Comparison of ENCODE assay signal across 19 mouse cellular contexts in genomic region chr11:96321846-96322245, GRCm38 (mm10). TPM values are rescaled to one million over a fixed set of nuclear protein-coding genes. Genes with fewer than 3 reads are reported as not detected.
DNase-seq lines count a peak whose midpoint lies in the region; ATAC-seq and TF ChIP-seq lines count a peak whose summit lies in the region.
"Had no signal": no experiment of that assay in that cellular context is flagged by ENCODE, and none has a peak within 500 bp of the region (broad histone marks: within the 10 kb centered on the region; RNA-seq: fewer than 3 reads in every experiment).

No protein-coding gene starts in this region.

- no peak for DNase-seq in kidney, adult 18-20 months
- peak; percentile 39 for DNase-seq in limb, embryonic 10.5 days (ENCODE audit: low spot score)
- no peak for DNase-seq in c-Kit-positive CD71-positive TER-119-positive erythroid progenitor cells, embryonic 14.5 days (ENCODE audit: low spot score)
- DNase-seq: cerebellum, adult 9-11 months; gastrocnemius, postnatal 14 days; liver, embryonic 13.5 days; right cerebral cortex, postnatal 4 days; thymus, postnatal 36 days had no signal

- ATAC-seq in kidney, embryonic 15.5 days (replicated peaks; ENCODE audit: low FRiP score) = no peak
- ATAC-seq in hindbrain, embryonic 12.5 days (ENCODE audit: low FRiP score) = no peak
- ATAC-seq in forebrain, embryonic 12.5 days (ENCODE audit: low FRiP score) = no peak
- no peak for ATAC-seq in monocyte, adult 5-6 weeks (replicated peaks; ENCODE audit: insufficient number of reproducible peaks, low FRiP score, low TSS enrichment, poor library complexity, severe bottlenecking)
- ATAC-seq: CD4-positive, CD25-positive, alpha-beta regulatory T cell, adult 4 months; inflammation-experienced regulatory T-cells, adult 6 months had no signal

- WGBS in kidney, embryonic 15.5 days = 16% methylated on average over 5 of the region's 5 CpGs
- WGBS in hindbrain, embryonic 12.5 days = 7% methylated on average over 5 of the region's 5 CpGs
- 5% methylated on average over 5 of the region's 5 CpGs for WGBS in limb, embryonic 10.5 days
- under 1% methylated on average over 5 of the region's 5 CpGs for WGBS in forebrain, embryonic 12.5 days

- peak overlapping the region; percentile 100 for H3K27ac ChIP-seq in kidney, embryonic 15.5 days
- H3K27ac ChIP-seq in embryonic fibroblast, embryonic 13.5 days (ENCODE audit: insufficient read depth, low read length) = peak overlapping the region; percentile 70
- H3K27ac ChIP-seq in hindbrain, embryonic 12.5 days = peak overlapping the region; percentile 95
- peak overlapping the region; percentile 59 for H3K27ac ChIP-seq in limb, embryonic 10.5 days
- no peak overlapping the region for H3K27ac ChIP-seq in forebrain, embryonic 12.5 days
- H3K27ac ChIP-seq: liver, embryonic 13.5 days had no signal

- peak overlapping the region; percentile 90 for H3K4me2 ChIP-seq in kidney, embryonic 15.5 days
- peak overlapping the region; percentile 62 for H3K4me2 ChIP-seq in hindbrain, embryonic 12.5 days (replicated peaks)
- H3K4me2 ChIP-seq in forebrain, embryonic 12.5 days = no peak overlapping the region
- H3K4me2 ChIP-seq: liver, embryonic 13.5 days had no signal

- no peaks in the 10 kb centered on the region for H3K9me3 ChIP-seq in kidney, embryonic 15.5 days (replicated peaks)
- no peaks in the 10 kb centered on the region for H3K9me3 ChIP-seq in hindbrain, embryonic 12.5 days (replicated peaks)
- H3K9me3 ChIP-seq in limb, embryonic 10.5 days (replicated peaks) = no peaks in the 10 kb centered on the region
- H3K9me3 ChIP-seq in forebrain, embryonic 12.5 days = no peaks in the 10 kb centered on the region
- H3K9me3 ChIP-seq: liver, embryonic 13.5 days had no signal

- H3K4me3 ChIP-seq in kidney, embryonic 15.5 days (replicated peaks) = peak overlapping the region; percentile 80
- no peak overlapping the region for H3K4me3 ChIP-seq in embryonic fibroblast, embryonic 13.5 days (ENCODE audit: insufficient read depth, low read length)
- H3K4me3 ChIP-seq in hindbrain, embryonic 12.5 days = peak overlapping the region; percentile 42
- peak overlapping the region; percentile 13 for H3K4me3 ChIP-seq in limb, embryonic 10.5 days
- H3K4me3 ChIP-seq in forebrain, embryonic 12.5 days (replicated peaks) = no peak overlapping the region
- H3K4me3 ChIP-seq: liver, embryonic 13.5 days had no signal

- H3K27me3 ChIP-seq in kidney, embryonic 15.5 days = no peaks in the 10 kb centered on the region
- peaks cover 96% of the 10 kb centered on the region for H3K27me3 ChIP-seq in hindbrain, embryonic 12.5 days
- H3K27me3 ChIP-seq in limb, embryonic 10.5 days (ENCODE audit: low read depth, poor library complexity, severe bottlenecking) = peaks cover 96% of the 10 kb centered on the region
- H3K27me3 ChIP-seq in forebrain, embryonic 12.5 days = peaks cover 100% of the 10 kb centered on the region

- no peak for TF ChIP-seq CTCF in embryonic fibroblast, embryonic 13.5 days (IDR thresholded peaks at IDR 0.05; ENCODE audit: borderline replicate concordance, insufficient read depth, low read length)

- H3K36me3 ChIP-seq in kidney, embryonic 15.5 days = peaks cover 12% of the 10 kb centered on the region
- H3K36me3 ChIP-seq in hindbrain, embryonic 12.5 days = no peaks in the 10 kb centered on the region
- no peaks in the 10 kb centered on the region for H3K36me3 ChIP-seq in limb, embryonic 10.5 days
- H3K36me3 ChIP-seq in forebrain, embryonic 12.5 days (replicated peaks) = no peaks in the 10 kb centered on the region
- H3K36me3 ChIP-seq: liver, embryonic 13.5 days had no signal

- TF ChIP-seq POLR2A in embryonic fibroblast, embryonic 13.5 days (IDR thresholded peaks at IDR 0.05; ENCODE audit: low read depth, low read length) = no peak

- peaks cover 87% of the 10 kb centered on the region for H3K4me1 ChIP-seq in kidney, embryonic 15.5 days
- H3K4me1 ChIP-seq in embryonic fibroblast, embryonic 13.5 days (ENCODE audit: control insufficient read depth, insufficient read depth, low read length) = no peaks in the 10 kb centered on the region
- 0 out of 2 replicates have a peak, but pooled peaks cover 7% of the 10 kb centered on the region for H3K4me1 ChIP-seq in hindbrain, embryonic 12.5 days
- H3K4me1 ChIP-seq in limb, embryonic 10.5 days = peaks cover 98% of the 10 kb centered on the region
- peaks cover 5% of the 10 kb centered on the region for H3K4me1 ChIP-seq in forebrain, embryonic 12.5 days
- H3K4me1 ChIP-seq: liver, embryonic 13.5 days had no signal

- H3K9ac ChIP-seq in kidney, embryonic 15.5 days = peak overlapping the region; percentile 72
- H3K9ac ChIP-seq in hindbrain, embryonic 12.5 days = peak overlapping the region; percentile 85
- H3K9ac ChIP-seq in forebrain, embryonic 12.5 days = no peak overlapping the region
- H3K9ac ChIP-seq: liver, embryonic 13.5 days had no signal

RNA-seq across cellular contexts. Expression of gene Hoxb3, which starts 1.3 kb away (rescaled TPM):
- 4.4 and 4.5 TPM in 2 replicates for polyA plus RNA-seq in kidney, embryonic 15.5 days (2015; fragmentation: Nextera tagmentation; extraction: Ambion mirVana)
- polyA plus RNA-seq in embryonic fibroblast, embryonic 13.5 days (2011; ENCODE audit: insufficient read length, low read depth, missing spikeins) = 19.1 and 21.9 TPM in 2 replicates
- polyA plus RNA-seq in hindbrain, embryonic 12.5 days (2016; fragmentation: Nextera tagmentation; extraction: Ambion mirVana) = 15.3 and 19.3 TPM in 2 replicates
- polyA plus RNA-seq in limb, embryonic 10.5 days (2016; fragmentation: Nextera tagmentation; extraction: Ambion mirVana) = 0.76 and 1.0 TPM in 2 replicates
- not detected in 2 replicates for polyA plus RNA-seq in forebrain, embryonic 12.5 days (2016; fragmentation: Nextera tagmentation; extraction: Ambion mirVana)
- 1.4 to 2.1 TPM (median 1.8 TPM) in 3 replicates for total RNA-seq in monocyte, adult 5-6 weeks (2017)
- total RNA-seq: layer of hippocampus, postnatal 10 days; left cerebral cortex, postnatal 36 days had no signal

RNA-seq across cellular contexts. Expression of gene Hoxb4, which starts 3.8 kb away (rescaled TPM):
- 6.4 and 7.1 TPM in 2 replicates for polyA plus RNA-seq in kidney, embryonic 15.5 days (2015; fragmentation: Nextera tagmentation; extraction: Ambion mirVana)
- 8.3 and 10.4 TPM in 2 replicates for polyA plus RNA-seq in embryonic fibroblast, embryonic 13.5 days (2011; ENCODE audit: insufficient read length, low read depth, missing spikeins)
- polyA plus RNA-seq in hindbrain, embryonic 12.5 days (2016; fragmentation: Nextera tagmentation; extraction: Ambion mirVana) = 7.7 and 8.1 TPM in 2 replicates
- polyA plus RNA-seq in limb, embryonic 10.5 days (2016; fragmentation: Nextera tagmentation; extraction: Ambion mirVana) = 0.89 and 1.2 TPM in 2 replicates
- polyA plus RNA-seq in forebrain, embryonic 12.5 days (2016; fragmentation: Nextera tagmentation; extraction: Ambion mirVana) = not detected in 2 replicates
- total RNA-seq in monocyte, adult 5-6 weeks (2017) = 4.7 to 6.6 TPM (median 5.2 TPM) in 3 replicates
- total RNA-seq: layer of hippocampus, postnatal 10 days; left cerebral cortex, postnatal 36 days had no signal

RNA-seq across cellular contexts. Expression of gene Hoxb5, which starts 18.7 kb away (rescaled TPM):
- polyA plus RNA-seq in kidney, embryonic 15.5 days (2015; fragmentation: Nextera tagmentation; extraction: Ambion mirVana) = 18.8 and 20.2 TPM in 2 replicates
- 4.1 and 5.9 TPM in 2 replicates for polyA plus RNA-seq in embryonic fibroblast, embryonic 13.5 days (2011; ENCODE audit: insufficient read length, low read depth, missing spikeins)
- polyA plus RNA-seq in hindbrain, embryonic 12.5 days (2016; fragmentation: Nextera tagmentation; extraction: Ambion mirVana) = 74.3 and 126 TPM in 2 replicates
- 5.5 and 5.9 TPM in 2 replicates for polyA plus RNA-seq in limb, embryonic 10.5 days (2016; fragmentation: Nextera tagmentation; extraction: Ambion mirVana)
- polyA plus RNA-seq in forebrain, embryonic 12.5 days (2016; fragmentation: Nextera tagmentation; extraction: Ambion mirVana) = not detected in 2 replicates
- total RNA-seq in monocyte, adult 5-6 weeks (2017) = not detected in 3 replicates
- total RNA-seq: layer of hippocampus, postnatal 10 days; left cerebral cortex, postnatal 36 days; megakaryocyte, adult 5-6 weeks had no signal
- polyA plus RNA-seq: CD4-positive, CD25-positive, alpha-beta regulatory T cell, adult 4 months; inflammation-experienced regulatory T-cells, adult 6 months had no signal

RNA-seq across cellular contexts. Expression of gene Hoxb2, which starts 28.5 kb away (rescaled TPM):
- polyA plus RNA-seq in kidney, embryonic 15.5 days (2015; fragmentation: Nextera tagmentation; extraction: Ambion mirVana) = 45.7 and 45.9 TPM in 2 replicates
- polyA plus RNA-seq in embryonic fibroblast, embryonic 13.5 days (2011; ENCODE audit: insufficient read length, low read depth, missing spikeins) = 6.6 and 11.0 TPM in 2 replicates
- polyA plus RNA-seq in hindbrain, embryonic 12.5 days (2016; fragmentation: Nextera tagmentation; extraction: Ambion mirVana) = 58.2 and 73.9 TPM in 2 replicates
- 11.3 and 13.5 TPM in 2 replicates for polyA plus RNA-seq in limb, embryonic 10.5 days (2016; fragmentation: Nextera tagmentation; extraction: Ambion mirVana)
- polyA plus RNA-seq in forebrain, embryonic 12.5 days (2016; fragmentation: Nextera tagmentation; extraction: Ambion mirVana) = 0.06 and 0.15 TPM in 2 replicates
- total RNA-seq in monocyte, adult 5-6 weeks (2017) = not detected in 3 replicates
- total RNA-seq: layer of hippocampus, postnatal 10 days; left cerebral cortex, postnatal 36 days; megakaryocyte, adult 5-6 weeks had no signal
- polyA plus RNA-seq: inflammation-experienced regulatory T-cells, adult 6 months had no signal

RNA-seq across cellular contexts. Expression of gene Hoxb6, which starts 29.6 kb away (rescaled TPM):
- 47.1 and 49.1 TPM in 2 replicates for polyA plus RNA-seq in kidney, embryonic 15.5 days (2015; fragmentation: Nextera tagmentation; extraction: Ambion mirVana)
- 9.6 and 14.1 TPM in 2 replicates for polyA plus RNA-seq in embryonic fibroblast, embryonic 13.5 days (2011; ENCODE audit: insufficient read length, low read depth, missing spikeins)
- 60.0 and 64.5 TPM in 2 replicates for polyA plus RNA-seq in hindbrain, embryonic 12.5 days (2016; fragmentation: Nextera tagmentation; extraction: Ambion mirVana)
- polyA plus RNA-seq in limb, embryonic 10.5 days (2016; fragmentation: Nextera tagmentation; extraction: Ambion mirVana) = 6.1 and 7.9 TPM in 2 replicates
- polyA plus RNA-seq in forebrain, embryonic 12.5 days (2016; fragmentation: Nextera tagmentation; extraction: Ambion mirVana) = not detected in 2 replicates
- not detected in 3 replicates for total RNA-seq in monocyte, adult 5-6 weeks (2017)
- total RNA-seq: layer of hippocampus, postnatal 10 days; left cerebral cortex, postnatal 36 days; megakaryocyte, adult 5-6 weeks had no signal
- polyA plus RNA-seq: CD4-positive, CD25-positive, alpha-beta regulatory T cell, adult 4 months; heart, embryonic 14.5 days; inflammation-experienced regulatory T-cells, adult 6 months had no signal

Comparison
In these comparisons a context has a peak if more than half of its experiments do, and no peak if none do; other contexts are left out.
1. H3K4me3 ChIP-seq: peak in kidney, embryonic 15.5 days (single experiment), hindbrain, embryonic 12.5 days (single experiment) and limb, embryonic 10.5 days (single experiment); none in embryonic fibroblast, embryonic 13.5 days (single experiment) and forebrain, embryonic 12.5 days (single experiment).